Comparison of ENCODE assay signal across 1 mouse cellular context in genomic region chr16:56029661-56030082, GRCm38 (mm10).
TF ChIP-seq lines count a peak whose summit lies in the region.

Gene Pcnp (minus strand): TSS chr16:56029739.

TF ChIP-seq in MEL, 35 proteins besides CTCF, POLR2A, EP300 and RAD21 (continued from another document):
- TF ChIP-seq SMC3 (IDR thresholded peaks at IDR 0.05; ENCODE audit: low read depth, low read length) = no peak
- TF ChIP-seq GATA1 (IDR thresholded peaks at IDR 0.05; ENCODE audit: low read depth, low read length) = no peak
- TF ChIP-seq MYC (IDR thresholded peaks at IDR 0.05; ENCODE audit: low read depth, low read length) = peak; percentile 84
- TF ChIP-seq NELFE (IDR thresholded peaks at IDR 0.05; ENCODE audit: low read depth, low read length) = peak; percentile 94
- no peak for TF ChIP-seq JUND (IDR thresholded peaks at IDR 0.05; ENCODE audit: low read depth, low read length)
